Mouse (Mus musculus) limb, embryonic 14.5 days (tissue): ENCODE measurements around the gene Psmb5. TPM values are rescaled to one million over a fixed set of nuclear protein-coding genes. Genes with fewer than 3 reads are reported as not detected.
A peak's percentile ranks its signal among the peaks of the same experiment; 100 is the strongest.

Experiments
- ATAC-seq: fragments of 200-750 bp; cut with Nextera tagmentation; 2 replicates; pipeline ENCODE4 v1.8.0; 2017; ENCODE audit warnings: low read depth, moderate number of reproducible peaks, moderate TSS enrichment; ENCODE audit not compliant: low FRiP score
- DNase-seq: peaks from one replicate; pipeline ENCODE4 v3.0.0-alpha.2; 2015; ENCODE audit warnings: low spot score
- H3K27ac ChIP-seq: fragments of 300-500 bp; sonication (generic); replicated peaks from 2 replicates; pipeline ENCODE4 v1.5.1; 2014; ENCODE audit warnings: low read depth, mild to moderate bottlenecking, low read length, moderate library complexity, mixed read lengths
- H3K27me3 ChIP-seq: fragments of 300-500 bp; sonication (generic); 2 replicates; pipeline ENCODE4 v1.6.1; 2014; ENCODE audit warnings: low read length, mixed read lengths; ENCODE audit not compliant: control insufficient read depth, insufficient read depth
- H3K36me3 ChIP-seq: fragments of 300-500 bp; sonication (generic); 2 replicates; pipeline ENCODE4 v1.6.1; 2014; ENCODE audit warnings: mild to moderate bottlenecking, low read length, moderate library complexity, mixed read lengths; ENCODE audit not compliant: control insufficient read depth, insufficient read depth
- H3K4me1 ChIP-seq: fragments of 300-500 bp; sonication (generic); 2 replicates; pipeline ENCODE4 v1.6.1; 2014; ENCODE audit warnings: antibody characterized with exemption, low read length, mixed read lengths; ENCODE audit not compliant: control insufficient read depth, insufficient read depth
- H3K4me2 ChIP-seq: fragments of 300-500 bp; sonication (generic); replicated peaks from 2 replicates; pipeline ENCODE4 v1.6.1; 2014; ENCODE audit warnings: low read depth, mild to moderate bottlenecking, low read length, moderate library complexity; ENCODE audit not compliant: severe bottlenecking
- H3K4me3 ChIP-seq: fragments of 300-500 bp; sonication (generic); replicated peaks from 2 replicates; pipeline ENCODE4 v1.5.1; 2014; ENCODE audit warnings: low read length
- H3K9ac ChIP-seq: fragments of 300-500 bp; sonication (generic); 2 replicates; pipeline ENCODE4 v1.6.1; 2014; ENCODE audit warnings: mild to moderate bottlenecking, low read depth, low read length, moderate library complexity; ENCODE audit not compliant: severe bottlenecking
- H3K9me3 ChIP-seq: fragments of 300-500 bp; sonication (generic); 2 replicates; pipeline ENCODE4 v1.6.1; 2016; ENCODE audit warnings: low read length; ENCODE audit not compliant: control insufficient read depth
- POLR2A ChIP-seq: fragments of 200-500 bp; IDR thresholded peaks from 2 replicates; pipeline ENCODE4 v1.8.0; 2012; ENCODE audit warnings: inconsistent platforms, mild to moderate bottlenecking, moderate library complexity, borderline replicate concordance; ENCODE audit not compliant: insufficient read depth, insufficient read length; ENCODE audit errors: extremely low read depth
- WGBS: fragments of 180-500 bp; shearing (Covaris S2); extraction: QIAGEN DNeasy Blood & Tissue Kit; methylation state at CpG from one replicate; pipeline ENCODE4 v1.1.7; 2014; 5-methylcytosine and 5-hydroxymethylcytosine counted together
- microRNA counts: library from miRNA; unstranded; fragments of <30 nt; microRNA quantifications from one replicate; lab custom pipeline; 2016
- microRNA-seq: library from miRNA; unstranded; fragments of <30 nt; microRNA quantifications from one replicate; pipeline ENCODE4, GENCODE M21; 2016
- polyA plus RNA-seq, 2 experiments: library from polyadenylated mRNA; depleted of rRNA in 1 of 2; stranded (reverse) in 1 of 2; unstranded in 1 of 2; fragments of >200 nt; fragmentation: Nextera tagmentation in 1 of 2; extraction: Ambion mirVana in 1 of 2; gene quantifications; 2 replicates each; pipeline versions ENCODE4 v1.2.1 to v1.2.3; 2012 to 2014

The Psmb5 gene
- polyA plus RNA-seq, 2 experiments, result 196 to 375 TPM

GRCm38 (mm10) chr14:54568694-54569414 lies 49.0 kb downstream of the Psmb5 start:
- ATAC-seq (0 out of 2 replicates have a peak, but pooled peaks have one; percentile 4), DNase-seq (peak; percentile 59)
- Histone ChIP-seq H3K4me2 (no peak overlapping the region), H3K27me3 (no peaks in the 10 kb centered on the region), H3K36me3 (peaks cover 74% of the 10 kb centered on the region), H3K9me3 (no peaks in the 10 kb centered on the region), H3K4me3 (no peak overlapping the region), H3K4me1 (peaks cover 14% of the 10 kb centered on the region), H3K9ac (no peak overlapping the region), H3K27ac (no peak overlapping the region)
- 75% methylated on average over 15 of the region's 15 CpGs for WGBS
- TF ChIP-seq POLR2A, result no peak

MicroRNAs encoded within 50 kb of the gene (microRNA counts, 519-probe panel; counts per million panel counts)
- not detected for microRNA mmu-miR-686 (lab: Ali Mortazavi, UCI)

Small RNAs within 50 kb of the gene (microRNA-seq; reads per million reads assigned to microRNA genes)
- gene Mir686, result not detected
- not detected for gene Mir6948

Other genes with a start within 250 kb of the Psmb5 start
- 7.4 and 11.1 TPM in 2 replicates for gene Slc7a7, start 200.2 kb downstream of the Psmb5 start, polyA plus RNA-seq (2012; rRNA removed)
- gene Slc7a7, start 200.2 kb downstream of the Psmb5 start, polyA plus RNA-seq (2014; fragmentation: Nextera tagmentation; extraction: Ambion mirVana), result 4.5 and 5.6 TPM in 2 replicates
- 167 and 216 TPM in 2 replicates for gene Mrpl52, start 191.1 kb downstream of the Psmb5 start, polyA plus RNA-seq (2012; rRNA removed)
- gene Mrpl52, start 191.1 kb downstream of the Psmb5 start, polyA plus RNA-seq (2014; fragmentation: Nextera tagmentation; extraction: Ambion mirVana), result 228 and 265 TPM in 2 replicates
- 385 and 418 TPM in 2 replicates for gene Mmp14, start 186.4 kb downstream of the Psmb5 start, polyA plus RNA-seq (2012; rRNA removed)
- 251 and 273 TPM in 2 replicates for gene Mmp14, start 186.4 kb downstream of the Psmb5 start, polyA plus RNA-seq (2014; fragmentation: Nextera tagmentation; extraction: Ambion mirVana)
- 45.7 and 55.7 TPM in 2 replicates for gene Lrp10, start 153.9 kb downstream of the Psmb5 start, polyA plus RNA-seq (2012; rRNA removed)
- 40.7 and 40.9 TPM in 2 replicates for gene Lrp10, start 153.9 kb downstream of the Psmb5 start, polyA plus RNA-seq (2014; fragmentation: Nextera tagmentation; extraction: Ambion mirVana)
- gene Rem2, start 141.9 kb downstream of the Psmb5 start, polyA plus RNA-seq (2012; rRNA removed), result 1.7 TPM in 2 replicates
- 1.4 and 2.1 TPM in 2 replicates for gene Rem2, start 141.9 kb downstream of the Psmb5 start, polyA plus RNA-seq (2014; fragmentation: Nextera tagmentation; extraction: Ambion mirVana)
- 72.7 and 77.0 TPM in 2 replicates for gene Prmt5, start 100.5 kb downstream of the Psmb5 start, polyA plus RNA-seq (2012; rRNA removed)
- gene Prmt5, start 100.5 kb downstream of the Psmb5 start, polyA plus RNA-seq (2014; fragmentation: Nextera tagmentation; extraction: Ambion mirVana), result 68.5 and 74.3 TPM in 2 replicates
- gene Haus4, start 63.4 kb downstream of the Psmb5 start, polyA plus RNA-seq (2012; rRNA removed), result 33.8 and 39.4 TPM in 2 replicates
- 45.1 and 46.8 TPM in 2 replicates for gene Haus4, start 63.4 kb downstream of the Psmb5 start, polyA plus RNA-seq (2014; fragmentation: Nextera tagmentation; extraction: Ambion mirVana)
- gene Ajuba, start 40.5 kb downstream of the Psmb5 start, polyA plus RNA-seq (2012; rRNA removed), result 61.4 and 66.1 TPM in 2 replicates
- 18.1 and 24.2 TPM in 2 replicates for gene Ajuba, start 40.5 kb downstream of the Psmb5 start, polyA plus RNA-seq (2014; fragmentation: Nextera tagmentation; extraction: Ambion mirVana)
- 13.5 and 14.0 TPM in 2 replicates for gene 4931414P19Rik, start 12.0 kb downstream of the Psmb5 start, polyA plus RNA-seq (2012; rRNA removed)
- gene 4931414P19Rik, start 12.0 kb downstream of the Psmb5 start, polyA plus RNA-seq (2014; fragmentation: Nextera tagmentation; extraction: Ambion mirVana), result 4.4 and 7.3 TPM in 2 replicates
- gene Psmb11, start 3.4 kb upstream of the Psmb5 start, polyA plus RNA-seq (2012; rRNA removed), result 0.01 and 0.09 TPM in 2 replicates
- gene Psmb11, start 3.4 kb upstream of the Psmb5 start, polyA plus RNA-seq (2014; fragmentation: Nextera tagmentation; extraction: Ambion mirVana), result not detected in 2 replicates
- not detected in 2 replicates for gene Gm17606, start 22.9 kb upstream of the Psmb5 start, polyA plus RNA-seq (2012; rRNA removed)
- gene Gm17606, start 22.9 kb upstream of the Psmb5 start, polyA plus RNA-seq (2014; fragmentation: Nextera tagmentation; extraction: Ambion mirVana), result not detected in 2 replicates
- gene Cdh24, start 23.3 kb upstream of the Psmb5 start, polyA plus RNA-seq (2012; rRNA removed), result 50.0 and 74.9 TPM in 2 replicates
- 5.7 and 6.4 TPM in 2 replicates for gene Cdh24, start 23.3 kb upstream of the Psmb5 start, polyA plus RNA-seq (2014; fragmentation: Nextera tagmentation; extraction: Ambion mirVana)
- 75.3 and 82.3 TPM in 2 replicates for gene 1700123O20Rik, start 68.2 kb upstream of the Psmb5 start, polyA plus RNA-seq (2012; rRNA removed)
- gene 1700123O20Rik, start 68.2 kb upstream of the Psmb5 start, polyA plus RNA-seq (2014; fragmentation: Nextera tagmentation; extraction: Ambion mirVana), result 86.9 and 90.2 TPM in 2 replicates
- 280 and 297 TPM in 2 replicates for gene Acin1, start 68.9 kb upstream of the Psmb5 start, polyA plus RNA-seq (2012; rRNA removed)
- 99.4 and 118 TPM in 2 replicates for gene Acin1, start 68.9 kb upstream of the Psmb5 start, polyA plus RNA-seq (2014; fragmentation: Nextera tagmentation; extraction: Ambion mirVana)
- 0.04 and 0.06 TPM in 2 replicates for gene Gm29776, start 80.8 kb upstream of the Psmb5 start, polyA plus RNA-seq (2012; rRNA removed)
- gene Gm29776, start 80.8 kb upstream of the Psmb5 start, polyA plus RNA-seq (2014; fragmentation: Nextera tagmentation; extraction: Ambion mirVana), result 0.21 TPM in 1 of 2 replicates, not detected in the other
- 0.23 and 0.36 TPM in 2 replicates for gene Cebpe, start 94.2 kb upstream of the Psmb5 start, polyA plus RNA-seq (2012; rRNA removed)
- 0.17 and 0.30 TPM in 2 replicates for gene Cebpe, start 94.2 kb upstream of the Psmb5 start, polyA plus RNA-seq (2014; fragmentation: Nextera tagmentation; extraction: Ambion mirVana)
- 5.8 and 6.9 TPM in 2 replicates for gene Slc7a8, start 163.9 kb upstream of the Psmb5 start, polyA plus RNA-seq (2012; rRNA removed)
- gene Slc7a8, start 163.9 kb upstream of the Psmb5 start, polyA plus RNA-seq (2014; fragmentation: Nextera tagmentation; extraction: Ambion mirVana), result 4.5 and 4.7 TPM in 2 replicates
- gene Rnf212b, start 196.1 kb upstream of the Psmb5 start, polyA plus RNA-seq (2012; rRNA removed), result not detected in 2 replicates
- not detected in 2 replicates for gene Rnf212b, start 196.1 kb upstream of the Psmb5 start, polyA plus RNA-seq (2014; fragmentation: Nextera tagmentation; extraction: Ambion mirVana)